Mouse (Mus musculus) thymus, postnatal 25 days (tissue): ENCODE measurements around the gene Scube3.

Source experiments
- DNase-seq: peaks from one replicate; pipeline ENCODE4 v3.0.0; 2022

Scube3 gene

GRCm38 (mm10) chr17:28135496-28135895 is 6.4 kb upstream of the Scube3 start:
- no peak for DNase-seq

GRCm38 (mm10) chr17:28136266-28136665 is 5.7 kb upstream of the Scube3 start:
- no peak for DNase-seq

- DNase-seq: no peak
These were observed 3.9 kb upstream of the Scube3 start for GRCm38 (mm10) chr17:28138013-28138412.

GRCm38 (mm10) chr17:28138685-28139084 is 3.3 kb upstream of the Scube3 start:
- DNase-seq: no peak

GRCm38 (mm10) chr17:28140431-28141204 is 1.3 kb upstream of the Scube3 start:
- no peak for DNase-seq

- no peak for DNase-seq
These were observed 713 bp upstream of the Scube3 start for GRCm38 (mm10) chr17:28141205-28141650.

- no peak for DNase-seq
These were observed 1.0 kb downstream of the Scube3 start for GRCm38 (mm10) chr17:28142700-28143610.

GRCm38 (mm10) chr17:28143751-28144150 is 1.8 kb downstream of the Scube3 start:
- peak; percentile 35 for DNase-seq

- DNase-seq: no peak
These were observed 2.3 kb downstream of the Scube3 start for GRCm38 (mm10) chr17:28144241-28144640.

- no peak for DNase-seq
These were observed 6.3 kb downstream of the Scube3 start for GRCm38 (mm10) chr17:28148288-28148687.

GRCm38 (mm10) chr17:28149734-28150133 is 7.8 kb downstream of the Scube3 start:
- no peak for DNase-seq

- no peak for DNase-seq
These were observed 8.5 kb downstream of the Scube3 start for GRCm38 (mm10) chr17:28150456-28150855.

- no peak for DNase-seq
These were observed 11.2 kb downstream of the Scube3 start for GRCm38 (mm10) chr17:28153095-28153494.

- DNase-seq: no peak
These were observed 13.0 kb downstream of the Scube3 start for GRCm38 (mm10) chr17:28154970-28155369.

- no peak for DNase-seq
These were observed 18.4 kb downstream of the Scube3 start for GRCm38 (mm10) chr17:28160361-28160760.

GRCm38 (mm10) chr17:28161310-28161881 is 19.5 kb downstream of the Scube3 start:
- no peak for DNase-seq

GRCm38 (mm10) chr17:28163666-28164065 is 21.7 kb downstream of the Scube3 start:
- peak; percentile 83 for DNase-seq

- DNase-seq: peak; percentile 57
These were observed 28.7 kb downstream of the Scube3 start for GRCm38 (mm10) chr17:28170460-28171305.

GRCm38 (mm10) chr17:28172690-28173089 is 30.7 kb downstream of the Scube3 start:
- DNase-seq: no peak

GRCm38 (mm10) chr17:28176775-28177539 is 35.0 kb downstream of the Scube3 start, which contains the start of gene Zfp523:
Gene Zfp523 (plus strand): TSS chr17:28177129.
- peak; percentile 93 for DNase-seq

GRCm38 (mm10) chr17:28177540-28178046 is 35.7 kb downstream of the Scube3 start:
- no peak for DNase-seq
